Mouse (Mus musculus) intestine, postnatal 0 days (tissue): Measurements from ENCODE around the gene Ptprb. TPM values are rescaled to one million over a fixed set of nuclear protein-coding genes. Genes with fewer than 3 reads are reported as not detected.

ENCODE experiments used
- ATAC-seq: fragments of 200-750 bp; cut with Nextera tagmentation; 2 replicates; pipeline ENCODE4 v1.8.0; 2017; ENCODE audit warnings: mild to moderate bottlenecking, moderate TSS enrichment, moderate library complexity
- H3K27ac ChIP-seq: fragments of 300-500 bp; sonication (generic); 2 replicates; pipeline ENCODE4 v1.5.1; 2014; ENCODE audit warnings: mild to moderate bottlenecking, low read depth, low read length, moderate library complexity
- H3K27me3 ChIP-seq: fragments of 300-500 bp; sonication (generic); replicated peaks from 2 replicates; pipeline ENCODE4 v1.6.1; 2014; ENCODE audit warnings: low read length, mixed read lengths; ENCODE audit not compliant: control insufficient read depth, insufficient read depth
- H3K36me3 ChIP-seq: fragments of 300-500 bp; sonication (generic); 2 replicates; pipeline ENCODE4 v1.6.1; 2014; ENCODE audit warnings: mild to moderate bottlenecking, moderate library complexity; ENCODE audit not compliant: control insufficient read depth, insufficient read depth
- H3K4me1 ChIP-seq: fragments of 300-500 bp; sonication (generic); replicated peaks from 2 replicates; pipeline ENCODE4 v1.6.1; 2014; ENCODE audit warnings: antibody characterized with exemption, low read length, mixed read lengths; ENCODE audit not compliant: control insufficient read depth, insufficient read depth
- H3K4me2 ChIP-seq: fragments of 300-500 bp; sonication (generic); replicated peaks from 2 replicates; pipeline ENCODE4 v1.6.1; 2014; ENCODE audit warnings: low read depth, mild to moderate bottlenecking, moderate library complexity
- H3K4me3 ChIP-seq: fragments of 300-500 bp; sonication (generic); 2 replicates; pipeline ENCODE4 v1.5.1; 2014; ENCODE audit warnings: low read depth, low read length
- H3K9ac ChIP-seq: fragments of 300-500 bp; sonication (generic); 2 replicates; pipeline ENCODE4 v1.6.1; 2014; ENCODE audit warnings: mild to moderate bottlenecking, low read depth, low read length
- H3K9me3 ChIP-seq: fragments of 300-500 bp; sonication (generic); 2 replicates; pipeline ENCODE4 v1.6.1; 2016; ENCODE audit warnings: mixed run types; ENCODE audit not compliant: control insufficient read depth
- CTCF ChIP-seq: sonication (generic); IDR thresholded peaks from 2 replicates; pipeline ENCODE4 v1.5.1; 2016; ENCODE audit warnings: low read depth, mild to moderate bottlenecking, control low read depth, antibody characterized with exemption, moderate library complexity
- whole genome bisulfite sequencing: fragments of 180-500 bp; shearing (Covaris S2); extraction: QIAGEN DNeasy Blood & Tissue Kit; methylation state at CpG from one replicate; pipeline ENCODE4 v1.1.7; 2014; 5-methylcytosine and 5-hydroxymethylcytosine counted together
- polyA plus RNA-seq: library from polyadenylated mRNA; unstranded; fragments of >200 nt; fragmentation: Nextera tagmentation; extraction: Ambion mirVana; gene quantifications from 2 replicates; pipeline ENCODE4 v1.2.1, GENCODE M21; 2015

The Ptprb gene
- polyA plus RNA-seq, 1 experiment from 2014 or later, result 3.2 TPM

DNA sequence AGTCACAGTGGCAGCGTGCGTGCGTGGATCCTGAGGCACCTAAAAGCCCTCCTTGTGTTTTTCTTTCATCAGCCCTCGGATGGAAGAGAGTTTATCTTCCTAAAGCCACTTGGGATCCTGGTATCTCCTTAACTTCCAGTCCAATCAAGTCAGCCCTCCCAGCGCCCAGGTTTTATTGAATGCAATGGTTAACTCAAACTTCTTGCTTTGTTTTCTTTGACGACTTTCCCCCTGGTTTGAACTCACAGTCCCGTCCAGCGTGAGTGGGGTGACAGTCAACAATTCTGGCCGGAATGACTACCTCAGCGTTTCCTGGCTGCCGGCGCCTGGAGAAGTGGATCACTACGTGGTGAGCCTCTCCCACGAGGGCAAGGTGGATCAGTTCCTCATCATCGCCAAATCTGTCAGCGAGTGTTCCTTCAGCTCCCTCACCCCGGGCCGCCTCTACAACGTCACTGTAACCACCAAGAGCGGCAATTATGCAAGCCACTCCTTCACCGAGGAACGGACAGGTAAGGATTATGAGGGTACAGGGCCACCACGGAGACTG lies 55.7 kb downstream of the Ptprb start:
- no peak for ATAC-seq

DNA sequence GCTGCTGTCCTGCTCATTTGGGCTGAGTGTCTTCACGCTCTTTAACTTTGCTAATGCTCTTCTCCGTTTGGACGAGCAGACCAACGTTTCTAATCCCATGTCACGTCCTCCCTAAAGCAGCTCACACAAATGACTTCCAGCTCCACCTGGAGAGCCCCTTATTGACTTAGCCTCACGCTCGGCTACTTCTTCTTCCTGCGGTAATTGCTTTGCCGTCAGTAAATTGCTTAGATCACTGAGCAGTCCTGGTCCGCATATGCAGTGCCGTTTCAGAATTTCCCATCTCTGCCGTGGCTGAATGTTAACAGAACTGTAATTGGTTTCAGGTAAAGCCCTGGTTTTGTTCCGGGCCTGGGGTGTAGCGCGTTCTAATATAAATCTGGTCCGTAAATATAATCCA lies 58.3 kb downstream of the Ptprb start:
- H3K9ac ChIP-seq, result no peak overlapping the region
- no peak overlapping the region for H3K4me2 ChIP-seq
- H3K9me3 ChIP-seq, result no peaks in the 10 kb centered on the region
- H3K36me3 ChIP-seq, result no peaks in the 10 kb centered on the region
- no peaks in the 10 kb centered on the region for H3K27me3 ChIP-seq
- 59% methylated on average over 16 of the region's 16 CpGs for WGBS
- ATAC-seq, result no peak
- no peaks in the 10 kb centered on the region for H3K4me1 ChIP-seq
- no peak overlapping the region for H3K27ac ChIP-seq
- no peak overlapping the region for H3K4me3 ChIP-seq
- no peak for TF ChIP-seq CTCF

More for the DNA sequence above, 55.7 kb downstream of the Ptprb start:
- Histone ChIP-seq H3K36me3 (no peaks in the 10 kb centered on the region), H3K4me1 (no peaks in the 10 kb centered on the region), H3K27me3 (no peaks in the 10 kb centered on the region), H3K9ac (0 out of 2 replicates have a peak overlapping the region, but pooled peaks have one; percentile 11), H3K9me3 (no peaks in the 10 kb centered on the region), H3K27ac (no peak overlapping the region), H3K4me3 (peak overlapping the region; percentile 34), H3K4me2 (peak overlapping the region; percentile 69)
- no peak for TF ChIP-seq CTCF
- WGBS, result 22% methylated on average over 23 of the region's 23 CpGs

DNA sequence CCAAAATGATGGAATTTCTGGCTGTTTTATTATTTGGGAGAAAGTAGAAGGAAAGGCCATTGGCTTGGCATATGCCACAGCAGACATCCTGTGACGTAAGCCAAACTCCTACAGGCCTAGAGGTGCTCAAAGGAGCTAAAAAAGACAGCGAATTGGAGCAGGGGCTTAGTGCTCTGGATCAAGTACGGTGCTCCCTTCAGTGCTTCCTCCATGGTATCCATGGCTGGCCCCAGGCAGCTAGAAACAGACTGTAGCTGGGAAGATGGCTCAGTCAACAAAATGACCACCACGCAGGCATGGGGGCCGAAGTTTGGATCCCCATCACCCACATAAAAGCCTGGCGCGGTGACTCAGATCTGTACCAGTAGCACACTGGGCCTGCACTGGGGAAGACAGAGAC lies 58.8 kb downstream of the Ptprb start:
- no peaks in the 10 kb centered on the region for H3K4me1 ChIP-seq
- H3K27me3 ChIP-seq, result no peaks in the 10 kb centered on the region
- no peaks in the 10 kb centered on the region for H3K36me3 ChIP-seq
- WGBS, result 95% methylated on average over 7 of the region's 7 CpGs
- no peak for ATAC-seq
- H3K27ac ChIP-seq, result no peak overlapping the region
- H3K9ac ChIP-seq, result no peak overlapping the region
- no peak overlapping the region for H3K4me2 ChIP-seq
- no peaks in the 10 kb centered on the region for H3K9me3 ChIP-seq
- no peak overlapping the region for H3K4me3 ChIP-seq
- no peak for TF ChIP-seq CTCF

DNA sequence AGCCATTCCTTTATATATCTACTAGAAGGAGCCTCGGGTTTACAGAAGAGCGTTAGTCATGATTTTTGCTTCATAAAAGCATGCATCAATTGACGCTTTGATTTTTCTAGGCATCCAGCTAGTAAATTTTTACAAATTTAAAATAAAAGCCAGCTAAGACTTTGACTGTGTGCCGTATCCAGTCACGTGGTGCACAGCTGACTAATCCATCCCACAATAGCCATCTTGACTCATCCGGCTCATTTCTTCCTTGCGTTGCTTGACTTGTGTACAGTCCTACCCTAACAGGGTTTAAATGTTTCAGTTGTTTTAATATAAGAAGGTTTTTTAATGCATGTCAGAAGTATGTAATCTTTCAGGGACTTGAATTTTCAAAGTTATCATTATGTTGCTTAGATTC lies 60.0 kb downstream of the Ptprb start:
- no peaks in the 10 kb centered on the region for H3K4me1 ChIP-seq
- H3K27ac ChIP-seq, result no peak overlapping the region
- H3K9me3 ChIP-seq, result no peaks in the 10 kb centered on the region
- no peak for ATAC-seq
- H3K36me3 ChIP-seq, result no peaks in the 10 kb centered on the region
- H3K4me3 ChIP-seq, result no peak overlapping the region
- H3K27me3 ChIP-seq, result no peaks in the 10 kb centered on the region
- no peak overlapping the region for H3K9ac ChIP-seq
- TF ChIP-seq CTCF, result no peak
- 96% methylated on average over 7 of the region's 7 CpGs for WGBS
- no peak overlapping the region for H3K4me2 ChIP-seq

DNA sequence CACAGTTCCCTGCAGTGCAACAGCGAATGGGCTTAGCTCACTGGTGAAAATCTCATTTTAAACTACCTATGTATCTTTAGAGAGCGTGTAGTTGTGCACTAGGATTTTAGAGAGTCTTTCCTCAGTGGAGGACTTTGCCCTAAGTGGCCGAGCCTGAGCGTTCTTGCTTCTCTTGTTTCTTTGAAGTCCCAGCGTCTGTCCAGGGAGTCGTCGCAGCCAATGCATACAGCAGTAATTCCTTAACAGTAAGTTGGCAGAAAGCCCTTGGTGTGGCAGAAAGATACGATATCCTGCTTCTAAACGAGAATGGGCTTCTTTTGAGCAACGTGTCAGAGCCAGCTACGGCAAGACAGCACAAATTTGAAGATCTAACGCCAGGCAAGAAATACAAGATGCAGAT lies 65.9 kb downstream of the Ptprb start:
- Histone ChIP-seq H3K27me3 (no peaks in the 10 kb centered on the region), H3K27ac (no peak overlapping the region), H3K4me1 (no peaks in the 10 kb centered on the region), H3K9ac (no peak overlapping the region), H3K36me3 (no peaks in the 10 kb centered on the region), H3K4me2 (no peak overlapping the region), H3K9me3 (no peaks in the 10 kb centered on the region), H3K4me3 (no peak overlapping the region)
- 51% methylated on average over 12 of the region's 12 CpGs for WGBS
- TF ChIP-seq CTCF, result no peak
- no peak for ATAC-seq

DNA sequence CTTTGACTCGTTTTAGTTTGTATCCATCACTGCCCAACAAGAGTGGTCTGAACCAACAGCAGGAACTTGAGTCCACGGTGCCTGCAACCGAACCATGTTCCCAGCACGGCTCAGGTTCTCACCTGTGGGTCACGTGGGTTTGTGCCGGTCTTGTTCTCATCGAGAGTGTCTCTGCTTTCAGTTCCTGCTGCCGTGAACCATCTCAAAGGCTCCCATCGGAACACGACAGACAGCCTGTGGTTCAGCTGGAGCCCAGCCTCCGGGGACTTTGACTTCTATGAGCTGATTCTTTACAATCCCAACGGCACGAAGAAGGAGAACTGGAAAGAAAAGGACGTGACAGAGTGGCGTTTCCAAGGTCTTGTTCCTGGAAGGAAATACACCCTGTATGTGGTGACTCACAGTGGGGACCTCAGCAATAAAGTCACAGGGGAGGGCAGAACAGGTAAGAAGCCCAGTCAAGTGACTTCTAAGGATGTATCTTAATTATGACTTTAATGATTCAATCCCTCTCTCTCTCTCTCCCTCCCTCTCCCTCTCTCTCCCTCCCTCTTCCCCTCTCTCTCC lies 71.4 kb downstream of the Ptprb start:
- Histone ChIP-seq H3K4me3 (no peak overlapping the region), H3K4me2 (peak overlapping the region; percentile 41), H3K9ac (no peak overlapping the region), H3K9me3 (no peaks in the 10 kb centered on the region), H3K4me1 (no peaks in the 10 kb centered on the region), H3K27ac (0 out of 2 replicates have a peak overlapping the region, but pooled peaks have one; percentile 21), H3K36me3 (no peaks in the 10 kb centered on the region), H3K27me3 (no peaks in the 10 kb centered on the region)
- peak; percentile 89 for ATAC-seq
- 52% methylated on average over 15 of the region's 15 CpGs for WGBS
- no peak for TF ChIP-seq CTCF

DNA sequence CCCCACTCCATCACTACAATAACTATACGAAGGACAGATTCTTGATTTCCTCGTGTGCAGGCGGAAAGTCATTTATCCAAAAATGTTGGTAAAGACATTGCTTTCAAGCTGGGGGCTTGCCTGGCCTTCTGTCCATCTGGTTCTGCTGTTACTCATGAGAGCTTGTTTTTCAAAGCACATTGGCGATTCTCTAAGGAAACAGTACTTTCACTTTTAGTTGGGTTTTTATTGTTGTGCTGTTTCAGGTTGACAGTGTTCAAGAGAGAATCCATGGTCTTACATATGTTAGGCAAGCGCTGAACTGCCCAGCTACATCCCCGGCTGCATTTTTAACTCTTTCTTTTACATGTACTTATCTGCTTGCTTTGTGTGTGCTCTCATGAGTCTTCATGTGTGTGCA lies 73.7 kb downstream of the Ptprb start:
- no peak overlapping the region for H3K4me3 ChIP-seq
- WGBS, result 88% methylated on average over 6 of the region's 6 CpGs
- no peaks in the 10 kb centered on the region for H3K36me3 ChIP-seq
- H3K9ac ChIP-seq, result no peak overlapping the region
- no peak overlapping the region for H3K27ac ChIP-seq
- H3K9me3 ChIP-seq, result no peaks in the 10 kb centered on the region
- H3K4me2 ChIP-seq, result no peak overlapping the region
- TF ChIP-seq CTCF, result no peak
- H3K27me3 ChIP-seq, result no peaks in the 10 kb centered on the region
- H3K4me1 ChIP-seq, result no peaks in the 10 kb centered on the region
- no peak for ATAC-seq
